Mouse (Mus musculus) heart, embryonic 14.5 days (tissue): ENCODE measurements around the gene Ccdc82. TPM values are rescaled to one million over a fixed set of nuclear protein-coding genes. Genes with fewer than 3 reads are reported as not detected.

Experiments
- ATAC-seq: fragments of 200-750 bp; cut with Nextera tagmentation; 2 replicates; pipeline ENCODE4 v1.8.0; 2017; ENCODE audit warnings: low read depth, moderate TSS enrichment; ENCODE audit not compliant: insufficient number of reproducible peaks, insufficient read depth, low FRiP score
- H3K27ac ChIP-seq, 2 experiments: fragments of 200-500 bp in 1 of 2; fragments of 300-500 bp in 1 of 2; sonication (generic) in 1 of 2; replicated peaks in 1 of 2; 2 replicates each; pipeline ENCODE4 v1.5.1; 2012 to 2014; ENCODE audit warnings: low read depth in 2 of 2, low read length in 2 of 2, control low read depth in 1 of 2, mild to moderate bottlenecking in 1 of 2, mixed read lengths in 1 of 2; ENCODE audit not compliant: control insufficient read depth in 1 of 2, insufficient read depth in 1 of 2
- H3K27me3 ChIP-seq: fragments of 300-500 bp; sonication (generic); 2 replicates; pipeline ENCODE4 v1.6.1; 2014; ENCODE audit warnings: mild to moderate bottlenecking, low read length, control low read depth; ENCODE audit not compliant: control insufficient read depth, insufficient read depth
- H3K36me3 ChIP-seq: fragments of 300-500 bp; sonication (generic); 2 replicates; pipeline ENCODE4 v1.6.1; 2014; ENCODE audit warnings: mild to moderate bottlenecking, control low read depth, low read length, mixed read lengths; ENCODE audit not compliant: control insufficient read depth, insufficient read depth
- H3K4me1 ChIP-seq, 2 experiments: fragments of 200-500 bp in 1 of 2; fragments of 300-500 bp in 1 of 2; sonication (generic) in 1 of 2; 2 replicates each; pipeline ENCODE4 v1.6.1; 2012 to 2014; ENCODE audit warnings: low read length in 2 of 2, control low read depth in 1 of 2, mixed read lengths in 1 of 2; ENCODE audit not compliant: control insufficient read depth in 2 of 2, insufficient read depth in 2 of 2
- H3K4me2 ChIP-seq: fragments of 300-500 bp; sonication (generic); 2 replicates; pipeline ENCODE4 v1.6.1; 2014; ENCODE audit warnings: mild to moderate bottlenecking, low read length
- H3K4me3 ChIP-seq, 2 experiments: fragments of 200-500 bp in 1 of 2; fragments of 300-500 bp in 1 of 2; sonication (generic) in 1 of 2; 2 replicates each; pipeline ENCODE4 v1.5.1; 2012 to 2014; ENCODE audit warnings: low read length in 2 of 2, mild to moderate bottlenecking in 2 of 2, control low read depth in 1 of 2, low read depth in 1 of 2, moderate library complexity in 1 of 2; ENCODE audit not compliant: control insufficient read depth in 1 of 2, insufficient read depth in 1 of 2
- H3K9ac ChIP-seq: fragments of 300-500 bp; sonication (generic); 2 replicates; pipeline ENCODE4 v1.6.1; 2014; ENCODE audit warnings: mild to moderate bottlenecking, low read length
- H3K9me3 ChIP-seq: fragments of 300-500 bp; sonication (generic); 2 replicates; pipeline ENCODE4 v1.6.1; 2016; ENCODE audit warnings: low read length, control low read depth; ENCODE audit not compliant: control insufficient read depth
- WGBS: fragments of 180-500 bp; shearing (Covaris S2); extraction: QIAGEN DNeasy Blood & Tissue Kit; methylation state at CpG from one replicate; pipeline ENCODE4 v1.1.7; 2014; 5-methylcytosine and 5-hydroxymethylcytosine counted together
- polyA plus RNA-seq: library from polyadenylated mRNA; unstranded; fragments of >200 nt; fragmentation: Nextera tagmentation; extraction: Ambion mirVana; gene quantifications from 2 replicates; pipeline ENCODE4 v1.2.1, GENCODE M21; 2014

The Ccdc82 gene
- polyA plus RNA-seq, 1 experiment from 2014 or later, result 9.1 TPM

DNA sequence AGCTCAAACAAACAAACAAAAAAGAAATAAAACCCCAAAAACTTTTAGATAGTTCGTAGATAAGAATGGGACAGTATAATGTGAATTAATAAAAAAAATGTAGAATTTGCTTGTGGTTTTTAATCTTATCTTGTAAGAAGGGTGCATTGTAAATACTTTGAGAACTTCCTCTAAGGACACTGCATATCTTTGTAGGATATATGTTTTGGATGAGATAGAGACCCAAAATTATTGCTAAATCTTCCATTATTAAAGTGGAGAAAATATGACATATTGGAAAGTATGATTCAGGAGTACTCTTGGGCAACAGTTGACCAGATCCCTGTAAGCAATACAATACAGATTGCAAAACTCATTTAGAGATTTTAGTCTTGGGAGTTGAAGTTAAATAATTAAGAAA is 26.5 kb downstream of the Ccdc82 start:
- no peak for ATAC-seq
- no peak overlapping the region for H3K27ac ChIP-seq
- H3K9me3 ChIP-seq, result no peaks in the 10 kb centered on the region
- no peak overlapping the region for H3K4me2 ChIP-seq
- H3K9ac ChIP-seq, result no peak overlapping the region
- H3K27me3 ChIP-seq, result no peaks in the 10 kb centered on the region
- no peaks in the 10 kb centered on the region for H3K4me1 ChIP-seq
- H3K4me3 ChIP-seq, result no peak overlapping the region
- WGBS, result 80% methylated on average over 1 of the region's 1 CpGs
- no peaks in the 10 kb centered on the region for H3K36me3 ChIP-seq

DNA sequence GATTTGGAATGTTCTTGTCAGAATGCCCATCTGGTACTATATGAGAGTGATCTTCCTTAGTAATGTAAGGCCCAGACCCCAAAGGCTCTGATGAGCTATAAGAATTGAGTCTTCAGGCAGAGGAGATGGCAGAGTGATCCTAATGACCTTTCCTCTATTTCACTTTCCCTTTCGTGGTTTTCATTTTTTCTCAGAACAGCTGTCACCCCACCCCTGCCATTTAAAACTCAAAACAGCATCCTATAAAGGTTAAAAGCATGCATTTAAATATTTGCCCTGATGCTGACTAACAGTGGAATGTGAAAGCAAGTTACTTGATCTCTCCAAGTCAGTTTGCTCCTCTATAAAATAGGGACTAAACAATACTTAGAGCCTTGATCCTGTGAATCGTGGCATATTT is 40.7 kb downstream of the Ccdc82 start:
- no peaks in the 10 kb centered on the region for H3K9me3 ChIP-seq
- ATAC-seq, result no peak
- no peaks in the 10 kb centered on the region for H3K36me3 ChIP-seq
- no peak overlapping the region for H3K27ac ChIP-seq
- H3K4me1 ChIP-seq, result no peaks in the 10 kb centered on the region
- no peak overlapping the region for H3K9ac ChIP-seq
- no peaks in the 10 kb centered on the region for H3K27me3 ChIP-seq
- no peak overlapping the region for H3K4me3 ChIP-seq
- 65% methylated on average over 2 of the region's 2 CpGs for WGBS
- no peak overlapping the region for H3K4me2 ChIP-seq

DNA sequence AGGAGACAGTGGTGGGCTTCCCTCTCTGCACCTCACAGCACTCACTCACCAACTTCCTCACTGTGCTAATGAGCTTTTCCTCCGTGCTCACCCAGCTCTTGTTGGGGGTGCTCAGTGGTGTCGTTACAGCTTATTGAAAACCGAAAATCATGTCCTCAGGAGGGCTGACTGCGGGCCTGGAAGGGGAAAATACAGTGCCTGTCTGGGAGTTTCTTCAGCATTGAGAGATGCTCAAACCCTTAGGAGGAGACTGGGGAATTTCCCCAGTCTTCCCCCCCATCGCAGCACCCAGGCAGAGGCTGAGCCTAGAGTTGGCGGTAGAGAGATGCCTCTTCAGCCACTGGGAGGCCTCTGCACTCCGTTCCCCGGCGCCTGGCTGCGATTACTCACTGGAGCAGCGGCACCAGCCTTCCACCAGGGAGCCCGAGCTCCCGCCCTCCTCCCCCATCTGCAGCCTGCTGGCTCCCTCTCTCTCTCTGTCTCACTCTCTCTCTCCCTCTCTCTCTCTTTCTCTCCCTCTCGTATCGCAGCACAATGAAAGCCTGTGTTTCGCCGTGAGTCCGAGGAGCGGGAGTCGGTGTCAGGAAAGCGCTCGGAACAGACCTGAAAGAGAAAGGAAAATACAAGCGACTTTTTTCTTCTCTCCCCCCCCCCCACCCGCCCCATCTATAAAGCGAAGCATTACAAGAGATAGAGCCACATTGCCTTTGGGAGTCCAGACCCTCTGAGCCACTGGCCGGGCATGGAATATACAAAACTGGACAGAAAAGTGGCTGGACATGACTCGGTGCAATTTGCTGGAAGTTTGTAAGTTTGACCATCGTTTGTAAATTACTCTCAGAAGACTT is 49.7 kb downstream of the Ccdc82 start:
- peak; percentile 89 for ATAC-seq
- no peaks in the 10 kb centered on the region for H3K27me3 ChIP-seq
- H3K9me3 ChIP-seq, result no peaks in the 10 kb centered on the region
- peak overlapping the region; percentile 97 for H3K4me2 ChIP-seq
- WGBS, result under 1% methylated on average over 28 of the region's 28 CpGs
- no peaks in the 10 kb centered on the region for H3K36me3 ChIP-seq
- peaks cover 29 to 34% of the 10 kb centered on the region in 2 experiments for H3K4me1 ChIP-seq
- H3K9ac ChIP-seq, result peak overlapping the region; percentile 90
- H3K27ac ChIP-seq, result peak overlapping the region; percentile 72 to 88
- peak overlapping the region; percentile 57 to 75 for H3K4me3 ChIP-seq

DNA sequence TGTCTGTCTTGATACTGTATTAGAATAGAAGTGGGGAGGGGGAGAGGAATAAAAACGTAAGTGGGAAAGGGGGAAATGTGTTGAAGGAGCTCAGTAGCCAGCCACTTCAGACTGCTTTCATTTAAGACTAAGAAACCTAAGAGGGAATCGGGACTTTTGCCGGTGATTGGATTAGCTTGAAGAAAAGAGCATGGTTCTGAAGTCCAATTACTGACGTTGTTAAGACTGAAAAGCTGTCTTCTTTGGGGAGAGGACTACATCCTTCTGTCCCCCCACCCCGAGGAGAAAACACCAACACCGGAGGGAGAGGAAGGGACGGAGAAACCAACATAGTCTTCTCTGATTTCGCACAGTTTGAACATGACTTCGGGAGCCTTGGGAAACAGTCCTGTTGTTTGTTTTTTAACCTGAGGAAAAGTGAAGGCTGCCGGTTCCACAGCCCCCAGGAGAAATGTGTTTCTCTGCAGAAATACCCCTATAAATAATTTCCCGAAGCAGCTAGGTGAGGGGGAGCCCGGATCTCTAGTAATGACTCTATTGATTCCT is 50.4 kb downstream of the Ccdc82 start:
- no peaks in the 10 kb centered on the region for H3K27me3 ChIP-seq
- peaks cover 35 to 41% of the 10 kb centered on the region in 2 experiments for H3K4me1 ChIP-seq
- peak overlapping the region; percentile 57 to 75 for H3K4me3 ChIP-seq
- 1% methylated on average over 12 of the region's 12 CpGs for WGBS
- peak overlapping the region; percentile 90 for H3K9ac ChIP-seq
- H3K27ac ChIP-seq, result peak overlapping the region; percentile 72 to 88
- H3K36me3 ChIP-seq, result no peaks in the 10 kb centered on the region
- ATAC-seq, result no peak
- peak overlapping the region; percentile 97 for H3K4me2 ChIP-seq
- H3K9me3 ChIP-seq, result no peaks in the 10 kb centered on the region

DNA sequence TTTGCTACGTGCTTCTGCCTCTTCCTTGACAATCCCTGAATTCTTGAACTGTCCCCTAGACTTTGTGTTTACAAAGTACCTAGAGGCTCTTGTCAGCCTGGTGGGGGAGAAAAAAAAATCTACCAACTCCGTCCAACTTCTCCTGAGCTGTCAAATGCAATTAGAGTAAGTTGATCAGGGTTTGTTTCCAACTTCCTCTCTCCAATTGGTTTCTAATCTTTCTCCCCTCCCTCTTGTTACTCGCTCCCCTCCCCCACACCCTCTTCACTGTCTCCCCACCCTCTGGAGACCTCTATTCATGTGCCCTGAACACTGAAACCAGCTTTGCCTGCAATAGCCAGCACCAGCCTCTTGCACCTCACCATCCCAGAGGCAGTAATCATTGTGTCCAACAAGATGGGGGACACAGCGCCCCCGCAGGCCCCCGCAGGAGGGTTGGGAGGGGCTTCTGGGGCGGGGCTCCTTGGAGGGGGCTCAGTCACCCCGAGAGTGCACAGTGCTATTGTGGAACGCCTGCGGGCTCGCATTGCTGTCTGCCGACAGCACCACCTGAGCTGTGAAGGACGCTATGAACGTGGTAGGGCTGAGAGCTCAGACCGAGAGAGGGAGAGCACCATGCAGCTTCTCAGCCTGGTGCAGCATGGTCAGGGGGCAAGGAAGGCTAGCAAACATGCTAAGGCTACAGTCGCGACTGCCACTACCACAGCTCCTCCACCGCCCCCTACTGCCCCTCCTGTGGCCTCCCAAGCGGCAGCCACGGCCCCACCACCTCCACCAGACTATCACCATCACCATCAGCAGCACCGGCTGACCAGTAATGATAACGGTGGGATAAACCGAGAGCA is 51.1 kb downstream of the Ccdc82 start, which contains the start of gene Maml2:
TSS of gene Maml2 (plus strand) at position 290 of the 845 bp plus-strand sequence.
- peak within 1 kb of the TSS; percentile 57 to 75 for H3K4me3 ChIP-seq
- peak; percentile 49 for ATAC-seq
- peak within 1 kb of the TSS; percentile 72 to 88 for H3K27ac ChIP-seq
- H3K9ac ChIP-seq, result peak within 1 kb of the TSS; percentile 90
- no peaks in the 10 kb centered on the region for H3K27me3 ChIP-seq
- WGBS, result 0% methylated on average over 23 of the region's 23 CpGs
- H3K36me3 ChIP-seq, result no peaks in the 10 kb centered on the region
- no peaks in the 10 kb centered on the region for H3K9me3 ChIP-seq
- peaks cover 38 to 45% of the 10 kb centered on the region in 2 experiments for H3K4me1 ChIP-seq
- peak within 1 kb of the TSS; percentile 97 for H3K4me2 ChIP-seq

DNA sequence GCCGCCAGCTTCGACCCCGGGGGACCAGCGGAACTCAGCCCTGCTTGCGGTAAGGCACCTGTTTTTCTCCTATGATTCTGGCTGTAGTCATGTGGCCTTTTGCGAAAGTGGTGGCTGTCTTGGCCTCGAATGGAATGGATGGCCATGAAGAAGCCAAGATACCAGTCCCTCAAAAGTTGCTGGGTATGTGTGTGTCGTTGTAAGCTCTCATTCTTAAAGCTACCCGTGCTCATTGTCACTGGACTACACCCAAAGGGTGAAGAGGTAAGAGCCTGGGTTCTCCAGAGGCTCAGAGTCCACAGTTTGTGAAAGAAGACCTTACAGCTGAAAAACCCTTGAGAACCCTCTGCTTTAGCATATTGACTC is 51.7 kb downstream of the Ccdc82 start:
- Histone ChIP-seq H3K9ac (peak overlapping the region; percentile 90), H3K4me1 (peaks cover 44 to 50% of the 10 kb centered on the region in 2 experiments), H3K36me3 (no peaks in the 10 kb centered on the region), H3K27ac (peak overlapping the region in 1 of 2 experiments; percentile 88; a peak in 2 of 4 replicates), H3K4me3 (peak overlapping the region; percentile 57 to 75), H3K9me3 (no peaks in the 10 kb centered on the region), H3K4me2 (peak overlapping the region; percentile 97), H3K27me3 (no peaks in the 10 kb centered on the region)
- ATAC-seq, result no peak
- WGBS, result 14% methylated on average over 9 of the region's 9 CpGs

DNA sequence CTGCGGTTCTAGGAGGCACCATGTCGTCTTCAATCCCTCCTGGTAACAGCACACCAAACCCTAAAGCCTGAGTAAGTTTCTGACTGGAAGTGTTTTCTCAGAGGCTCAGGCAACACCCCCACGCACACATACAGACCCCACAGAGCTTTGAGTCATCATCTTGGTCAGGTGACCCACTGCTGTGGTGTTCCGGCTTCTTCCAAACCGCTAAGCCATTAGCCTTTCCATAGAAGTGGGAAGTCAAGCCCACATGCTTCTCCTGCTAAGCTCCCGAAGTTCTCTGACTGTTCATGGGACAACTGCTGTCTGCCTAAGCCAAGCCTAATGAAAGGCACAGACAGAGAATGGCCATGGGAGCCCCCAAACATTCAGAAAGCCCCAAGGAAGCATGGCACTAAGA is 52.4 kb downstream of the Ccdc82 start:
- Histone ChIP-seq H3K27me3 (no peaks in the 10 kb centered on the region), H3K4me1 (peaks cover 48 to 57% of the 10 kb centered on the region in 2 experiments), H3K9ac (peak overlapping the region; percentile 90; the same call in 1 of the 2 replicates), H3K36me3 (no peaks in the 10 kb centered on the region), H3K27ac (peak overlapping the region; percentile 35 to 73; a peak in 1 of 4 replicates), H3K4me2 (peak overlapping the region; percentile 97), H3K4me3 (peak overlapping the region; percentile 57 to 75), H3K9me3 (no peaks in the 10 kb centered on the region)
- WGBS, result 72% methylated on average over 6 of the region's 6 CpGs
- no peak for ATAC-seq
